In the genomic region with DNA sequence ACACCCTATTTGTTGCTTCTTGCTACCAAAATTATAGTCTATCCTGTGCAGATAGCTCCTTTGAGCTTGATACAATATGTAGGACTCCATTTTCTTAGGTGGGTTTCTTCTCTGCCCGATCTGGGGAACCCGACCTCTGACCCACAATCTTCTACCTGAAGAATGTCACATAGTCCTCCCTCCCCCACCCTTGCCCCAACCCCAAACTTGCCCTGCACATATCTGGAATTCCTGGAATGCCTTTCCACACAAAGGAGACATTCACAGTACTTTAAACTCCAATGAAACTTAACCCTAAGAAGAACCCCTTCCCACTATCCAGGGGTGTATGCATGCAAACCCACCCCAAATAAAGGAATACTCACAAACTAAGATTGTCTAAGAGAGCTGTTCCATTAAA, we compare ENCODE assay signal across 12 mouse cellular contexts. TPM values are rescaled to one million over a fixed set of nuclear protein-coding genes. Genes with fewer than 3 reads are reported as not detected.
DNase-seq lines count a peak whose midpoint lies in the region; ATAC-seq and TF ChIP-seq lines count a peak whose summit lies in the region.
"Had no signal": no experiment of that assay in that cellular context is flagged by ENCODE, and none has a peak within 500 bp of the region (broad histone marks: within the 10 kb centered on the region; RNA-seq: fewer than 3 reads in every experiment).

No protein-coding gene starts in this region.

- WGBS in heart, embryonic 14.5 days: 13% methylated on average over 2 of the region's 2 CpGs
- 25% methylated on average over 2 of the region's 2 CpGs for WGBS in lung, embryonic 14.5 days
- 30% methylated on average over 2 of the region's 2 CpGs for WGBS in lung, adult 2 months

- TF ChIP-seq CTCF in lung, embryonic 14.5 days (IDR thresholded peaks at IDR 0.05; ENCODE audit: low read depth): no peak
- no peak for TF ChIP-seq CTCF in lung, adult 2 months (IDR thresholded peaks at IDR 0.05; ENCODE audit: insufficient read depth, low read length)

- ATAC-seq in heart, embryonic 14.5 days (ENCODE audit: insufficient number of reproducible peaks, insufficient read depth, low FRiP score, low read depth): no peak
- ATAC-seq in lung, embryonic 14.5 days (ENCODE audit: insufficient read depth): no peak; the same call in 1 of the 2 replicates

- peak overlapping the region in 1 of 2 experiments; percentile 56; a peak in 2 of 4 replicates for H3K27ac ChIP-seq in heart, embryonic 14.5 days (replicated peaks in 1 of 2; ENCODE audit: control insufficient read depth in 1 of 2, insufficient read depth in 1 of 2, low read depth in 2 of 2, low read length in 2 of 2)
- H3K27ac ChIP-seq in lung, embryonic 14.5 days (ENCODE audit: low read depth): no peak overlapping the region
- H3K27ac ChIP-seq: kidney, postnatal 0 days; limb, embryonic 15.5 days; midbrain, embryonic 12.5 days had no signal

- no peak for DNase-seq in heart, adult 11 months
- peak; percentile 21 for DNase-seq in lung, embryonic 14.5 days
- DNase-seq in lung, adult 2 months: no peak
- peak; percentile 98 for DNase-seq in R1 (ENCODE audit: low read depth, low spot score)
- peak; percentile 63 for DNase-seq in mesoderm, embryonic 11.5 days (ENCODE audit: low read depth, low spot score)
- DNase-seq in layer of hippocampus, postnatal 36 days: no peak
- DNase-seq: cerebellum, adult 18-20 months; lung, adult 18-20 months had no signal

- H3K9ac ChIP-seq in heart, embryonic 14.5 days (ENCODE audit: low read length): peak overlapping the region; percentile 51; the same call in 1 of the 2 replicates
- H3K9ac ChIP-seq in lung, embryonic 14.5 days: no peak overlapping the region
- H3K9ac ChIP-seq: limb, embryonic 15.5 days; midbrain, embryonic 12.5 days had no signal

- peaks cover 6 to 13% of the 10 kb centered on the region in 2 experiments for H3K4me1 ChIP-seq in heart, embryonic 14.5 days (ENCODE audit: control insufficient read depth in 2 of 2, insufficient read depth in 2 of 2, low read length in 2 of 2)
- H3K4me1 ChIP-seq in lung, embryonic 14.5 days (ENCODE audit: insufficient read depth): no peaks in the 10 kb centered on the region
- H3K4me1 ChIP-seq in lung, adult 2 months (ENCODE audit: control insufficient read depth, insufficient read depth, low read length): no peaks in the 10 kb centered on the region
- H3K4me1 ChIP-seq: limb, embryonic 15.5 days; midbrain, embryonic 12.5 days had no signal

- H3K27me3 ChIP-seq in heart, embryonic 14.5 days (ENCODE audit: control insufficient read depth, insufficient read depth, low read length): no peaks in the 10 kb centered on the region
- no peaks in the 10 kb centered on the region for H3K27me3 ChIP-seq in lung, embryonic 14.5 days (ENCODE audit: insufficient read depth, low read length)
- H3K27me3 ChIP-seq: limb, embryonic 15.5 days; midbrain, embryonic 12.5 days had no signal

- H3K36me3 ChIP-seq in heart, embryonic 14.5 days (ENCODE audit: control insufficient read depth, insufficient read depth, low read length): no peaks in the 10 kb centered on the region
- H3K36me3 ChIP-seq in lung, embryonic 14.5 days (ENCODE audit: insufficient read depth): no peaks in the 10 kb centered on the region
- H3K36me3 ChIP-seq: limb, embryonic 15.5 days; midbrain, embryonic 12.5 days had no signal

- TF ChIP-seq POLR2A in lung, adult 2 months (IDR thresholded peaks at IDR 0.05; ENCODE audit: borderline replicate concordance, extremely low read depth, low read depth, low read length): no peak

- peak overlapping the region; percentile 55 for H3K4me2 ChIP-seq in heart, embryonic 14.5 days (ENCODE audit: low read length)
- H3K4me2 ChIP-seq in lung, embryonic 14.5 days: no peak overlapping the region
- H3K4me2 ChIP-seq: limb, embryonic 15.5 days; midbrain, embryonic 12.5 days had no signal

- H3K4me3 ChIP-seq in heart, embryonic 14.5 days (ENCODE audit: control insufficient read depth in 1 of 2, insufficient read depth in 1 of 2, low read depth in 1 of 2, low read length in 2 of 2): peak overlapping the region in 1 of 2 experiments; percentile 16; a peak in 2 of 4 replicates
- no peak overlapping the region for H3K4me3 ChIP-seq in lung, embryonic 14.5 days (ENCODE audit: low read depth, low read length)
- no peak overlapping the region for H3K4me3 ChIP-seq in lung, adult 2 months (replicated peaks; ENCODE audit: extremely low read depth, low read depth, low read length)
- H3K4me3 ChIP-seq: limb, embryonic 15.5 days; midbrain, embryonic 12.5 days had no signal

- no peaks in the 10 kb centered on the region for H3K9me3 ChIP-seq in heart, embryonic 14.5 days (ENCODE audit: control insufficient read depth, low read length)
- H3K9me3 ChIP-seq in lung, embryonic 14.5 days (ENCODE audit: low read depth, low read length): no peaks in the 10 kb centered on the region
- H3K9me3 ChIP-seq: limb, embryonic 15.5 days; midbrain, embryonic 12.5 days had no signal

RNA-seq across cellular contexts. Expression of a gene that starts 17.8 kb away (rescaled TPM):
- polyA plus RNA-seq in heart, embryonic 14.5 days (2014; fragmentation: Nextera tagmentation; extraction: Ambion mirVana): 792 and 837 TPM in 2 replicates
- 391 and 409 TPM in 2 replicates for polyA plus RNA-seq in lung, embryonic 14.5 days (2014; fragmentation: Nextera tagmentation; extraction: Ambion mirVana)
- polyA plus RNA-seq in lung, adult 2 months (2012; rRNA removed): 44.2 and 60.3 TPM in 2 replicates
- total RNA-seq in layer of hippocampus, postnatal 36 days (2021): 100 to 1,000 TPM; 170 to 174 TPM

RNA-seq across cellular contexts. Expression of a gene that starts 17.8 kb away (rescaled TPM):
- 173 and 176 TPM in 2 replicates for polyA plus RNA-seq in heart, embryonic 14.5 days (2014; fragmentation: Nextera tagmentation; extraction: Ambion mirVana)
- 139 and 147 TPM in 2 replicates for polyA plus RNA-seq in lung, embryonic 14.5 days (2014; fragmentation: Nextera tagmentation; extraction: Ambion mirVana)
- polyA plus RNA-seq in lung, adult 2 months (2012; rRNA removed): 79.2 and 81.6 TPM in 2 replicates
- total RNA-seq in layer of hippocampus, postnatal 36 days (2021): 10 to 100 TPM; 35.2 to 42.5 TPM

Comparison
In these comparisons a context has a peak if more than half of its experiments do, and no peak if none do; other contexts are left out.
1. DNase-seq: peak in lung, embryonic 14.5 days (single experiment), R1 (single experiment) and mesoderm, embryonic 11.5 days (single experiment); none in heart, adult 11 months (single experiment), lung, adult 2 months (single experiment) and layer of hippocampus, postnatal 36 days (0 of 2).